Mouse (Mus musculus) gastrocnemius, adult 2 months (tissue): ENCODE measurements around the gene Ppih. TPM values are rescaled to one million over a fixed set of nuclear protein-coding genes. Genes with fewer than 3 reads are reported as not detected.

Experiments used
- DNase-seq: peaks from one replicate; pipeline ENCODE4 v3.0.0; 2022
- H3K27ac ChIP-seq: fragments of 200-600 bp; 2 replicates; pipeline ENCODE4 v1.8.1; 2022; ENCODE audit warnings: mild to moderate bottlenecking
- H3K4me3 ChIP-seq: fragments of 200-600 bp; 2 replicates; pipeline ENCODE4 v1.8.1; 2022; ENCODE audit warnings: mild to moderate bottlenecking, moderate library complexity
- CTCF ChIP-seq: fragments of 200-600 bp; IDR thresholded peaks from 2 replicates; pipeline ENCODE4 v1.8.1; 2022; ENCODE audit warnings: antibody characterized with exemption, mild to moderate bottlenecking, moderate library complexity
- intact Hi-C: fragments of 180-260 bp; cut with DNase I; formaldehyde crosslinking; loops from one replicate; pipeline ENCODE4 v1.15.1; 2025
- total RNA-seq, 2 experiments: library from RNA; stranded (reverse); gene quantifications; 2 replicates each; pipeline ENCODE4 v1.2.3; 2021

Ppih gene
- total RNA-seq, 2 experiments from 2014 or later = 8.1 to 9.6 TPM

- Histone ChIP-seq H3K4me3 (peak overlapping the region; percentile 24; the same call in 1 of the 2 replicates), H3K27ac (peak overlapping the region; percentile 87)
- intact Hi-C loops = no loop called here
- DNase-seq = no peak
- TF ChIP-seq CTCF = no peak
Measured at GRCm38 (mm10) chr4:119275726-119276125, 44.6 kb downstream of the Ppih start.

- H3K27ac ChIP-seq = peak overlapping the region; percentile 87
- DNase-seq = no peak
- peak overlapping the region; percentile 32; the same call in 1 of the 2 replicates for H3K4me3 ChIP-seq
- intact Hi-C loops = no loop called here
- TF ChIP-seq CTCF = peak; percentile 8; the same call in 1 of the 2 replicates
Measured at GRCm38 (mm10) chr4:119275226-119275625, 45.1 kb downstream of the Ppih start.

- Histone ChIP-seq H3K27ac (peak overlapping the region; percentile 87), H3K4me3 (peak overlapping the region; percentile 32; the same call in 1 of the 2 replicates)
- DNase-seq = no peak
- TF ChIP-seq CTCF = no peak
- intact Hi-C loops = no loop called here
Measured at GRCm38 (mm10) chr4:119274627-119275026, 45.7 kb downstream of the Ppih start.

DNA sequence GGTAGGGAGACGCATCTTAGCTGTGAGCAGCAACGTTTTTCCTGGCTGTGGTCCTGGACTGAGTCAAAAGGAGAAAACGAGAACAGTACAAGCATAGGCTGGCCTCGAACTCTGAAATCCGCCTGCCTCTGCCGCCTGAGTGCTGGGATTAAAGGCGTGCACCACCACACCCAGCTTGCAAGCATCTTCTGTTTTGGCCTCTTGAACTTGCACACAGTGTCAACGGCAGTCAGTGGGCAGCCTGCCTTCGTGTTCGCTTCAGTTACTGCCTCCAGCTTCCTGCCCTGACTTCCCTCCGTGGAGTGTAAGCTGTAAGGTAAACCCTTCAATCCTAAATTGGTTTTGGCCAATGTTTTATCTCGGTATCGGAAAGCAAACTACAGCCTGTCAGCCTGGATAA, 53.7 kb downstream of the Ppih start:
- no peak overlapping the region for H3K4me3 ChIP-seq
- DNase-seq = no peak
- intact Hi-C loops = no loop called here
- TF ChIP-seq CTCF = no peak
- H3K27ac ChIP-seq = peak overlapping the region; percentile 31; the same call in 1 of the 2 replicates

- peak overlapping the region; percentile 80 for H3K27ac ChIP-seq
- DNase-seq = no peak
- H3K4me3 ChIP-seq = no peak overlapping the region
- intact Hi-C loops = no loop called here
- TF ChIP-seq CTCF = no peak
Measured at GRCm38 (mm10) chr4:119263459-119263858, 56.9 kb downstream of the Ppih start.

GRCm38 (mm10) chr4:119262483-119262882, 57.9 kb downstream of the Ppih start:
- intact Hi-C loops = no loop called here
- peak overlapping the region; percentile 80 for H3K27ac ChIP-seq
- no peak for TF ChIP-seq CTCF
- DNase-seq = no peak
- no peak overlapping the region for H3K4me3 ChIP-seq

DNA sequence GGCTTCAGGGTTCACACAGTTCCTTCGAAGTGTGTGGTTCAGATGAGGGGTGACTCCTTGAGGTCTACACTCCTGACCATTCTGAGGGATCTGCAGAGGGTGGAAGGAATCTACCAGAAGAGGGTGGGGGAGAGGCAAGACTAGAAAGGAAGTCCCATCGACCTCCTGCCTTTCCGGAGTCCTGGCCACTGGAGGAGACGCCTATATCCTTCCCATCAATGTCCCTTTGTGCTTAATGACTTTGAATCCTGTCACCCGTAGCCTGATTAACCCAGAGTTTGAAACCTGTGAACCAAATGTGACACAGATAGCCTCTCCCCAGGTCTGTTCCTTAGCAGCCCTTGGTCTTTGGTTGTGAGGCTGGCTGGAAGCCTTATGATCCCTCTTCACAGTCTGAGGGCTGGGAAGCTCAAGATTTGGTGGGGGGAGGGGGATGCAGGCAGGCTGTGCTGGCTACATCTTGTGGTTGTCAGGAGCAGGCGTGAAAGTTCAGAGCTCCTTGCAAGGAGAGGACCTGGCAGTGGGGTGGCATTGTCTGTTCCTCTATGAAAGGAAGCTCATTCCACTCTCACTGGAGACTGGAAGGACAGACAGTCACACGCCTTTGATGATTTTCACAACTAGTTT, 59.1 kb downstream of the Ppih start:
- intact Hi-C loops = no loop called here
- no peak for DNase-seq
- Histone ChIP-seq H3K27ac (peak overlapping the region; percentile 80), H3K4me3 (no peak overlapping the region)
- TF ChIP-seq CTCF = no peak

DNA sequence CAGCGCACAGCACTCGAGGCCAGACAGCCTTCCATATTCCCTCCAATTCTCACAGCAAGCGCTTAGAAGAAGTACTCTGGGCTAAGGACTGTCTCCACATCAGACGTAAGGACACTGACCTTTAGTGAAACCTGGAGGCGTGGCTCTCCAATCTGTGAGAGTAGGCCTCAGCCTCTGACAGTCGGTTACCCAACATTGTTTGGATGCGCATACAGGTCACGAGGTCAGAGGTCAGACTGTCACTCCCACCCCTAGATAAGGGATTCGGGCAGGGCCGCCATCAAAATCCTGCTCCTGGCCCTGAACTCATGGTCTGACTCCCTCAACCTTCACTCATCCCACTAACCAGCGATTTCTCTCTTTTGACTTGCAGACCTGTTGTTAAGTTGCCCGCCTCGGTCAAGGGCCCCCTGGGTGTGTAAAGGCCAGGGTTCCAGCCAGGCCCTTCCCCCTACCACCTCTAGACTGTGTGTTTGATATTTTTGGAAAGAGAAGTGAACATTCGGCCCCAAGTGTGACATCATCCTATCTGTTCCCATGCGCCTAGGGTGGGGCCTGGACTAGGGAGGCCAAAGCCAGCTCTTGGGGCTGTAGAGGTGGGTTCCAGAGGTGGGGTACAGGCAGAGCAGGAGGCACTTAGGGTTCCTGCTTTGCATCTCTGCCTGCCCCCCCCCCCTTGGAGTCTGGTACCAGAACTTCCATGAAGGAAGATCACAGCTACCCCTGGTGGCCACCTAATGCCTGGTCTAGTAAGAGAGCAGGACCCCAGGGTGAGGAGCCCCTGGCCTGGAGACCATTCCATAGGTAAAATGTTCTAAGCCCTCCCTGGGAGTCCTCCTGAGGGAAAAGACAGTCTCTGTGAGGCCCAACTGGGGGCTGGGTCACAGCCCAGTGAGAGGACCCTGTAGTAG, 60.7 kb downstream of the Ppih start:
- DNase-seq = no peak
- intact Hi-C loops = no loop called here
- no peak overlapping the region for H3K4me3 ChIP-seq
- peak overlapping the region; percentile 73 for H3K27ac ChIP-seq
- TF ChIP-seq CTCF = no peak

- DNase-seq = no peak
- H3K27ac ChIP-seq = no peak overlapping the region
- intact Hi-C loops = no loop called here
- peak overlapping the region; percentile 2; the same call in 1 of the 2 replicates for H3K4me3 ChIP-seq
- TF ChIP-seq CTCF = no peak
Measured at GRCm38 (mm10) chr4:119257083-119257482, 63.3 kb downstream of the Ppih start.

GRCm38 (mm10) chr4:119255351-119255750, 65.0 kb downstream of the Ppih start, which contains the start of gene Cldn19:
Cldn19 (plus strand) TSS chr4:119255414.
- no peak for DNase-seq
- Histone ChIP-seq H3K4me3 (peak within 1 kb of the TSS; percentile 32), H3K27ac (peak within 1 kb of the TSS; percentile 24)
- TF ChIP-seq CTCF = no peak
- intact Hi-C loops = no loop called here

DNA sequence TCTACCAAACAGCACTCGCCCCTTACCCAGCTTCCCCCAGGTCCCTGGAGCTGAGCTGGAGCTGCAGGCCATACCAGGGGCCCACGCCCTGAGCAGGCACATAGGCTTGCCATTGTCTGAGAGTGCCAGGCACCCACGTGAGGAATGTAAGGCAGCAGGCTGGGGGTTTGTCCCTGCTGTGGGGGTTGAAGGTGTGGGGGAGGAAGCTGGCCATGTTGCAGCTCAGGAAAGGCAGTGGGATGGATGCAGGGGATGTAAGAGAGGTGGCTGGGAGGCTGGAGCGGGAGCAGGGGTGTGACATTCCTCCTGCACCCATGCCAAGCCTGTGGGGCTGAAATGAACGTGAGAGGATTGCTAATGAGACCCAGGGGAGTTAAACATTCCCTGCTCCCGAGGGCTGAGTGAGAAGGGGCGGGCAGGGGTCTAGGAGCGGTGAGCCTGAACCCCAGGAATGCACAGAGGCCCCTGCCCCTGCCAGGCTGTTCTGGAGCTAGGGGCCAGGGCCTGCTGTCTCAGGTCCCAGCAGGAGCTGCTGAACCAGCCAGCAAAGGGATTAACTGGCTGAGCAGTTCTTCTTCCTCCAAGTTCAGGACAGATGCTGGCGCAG, 66.2 kb downstream of the Ppih start:
- H3K27ac ChIP-seq = peak overlapping the region; percentile 24; the same call in 1 of the 2 replicates
- DNase-seq = no peak
- no peak overlapping the region for H3K4me3 ChIP-seq
- intact Hi-C loops = no loop called here
- TF ChIP-seq CTCF = no peak

DNA sequence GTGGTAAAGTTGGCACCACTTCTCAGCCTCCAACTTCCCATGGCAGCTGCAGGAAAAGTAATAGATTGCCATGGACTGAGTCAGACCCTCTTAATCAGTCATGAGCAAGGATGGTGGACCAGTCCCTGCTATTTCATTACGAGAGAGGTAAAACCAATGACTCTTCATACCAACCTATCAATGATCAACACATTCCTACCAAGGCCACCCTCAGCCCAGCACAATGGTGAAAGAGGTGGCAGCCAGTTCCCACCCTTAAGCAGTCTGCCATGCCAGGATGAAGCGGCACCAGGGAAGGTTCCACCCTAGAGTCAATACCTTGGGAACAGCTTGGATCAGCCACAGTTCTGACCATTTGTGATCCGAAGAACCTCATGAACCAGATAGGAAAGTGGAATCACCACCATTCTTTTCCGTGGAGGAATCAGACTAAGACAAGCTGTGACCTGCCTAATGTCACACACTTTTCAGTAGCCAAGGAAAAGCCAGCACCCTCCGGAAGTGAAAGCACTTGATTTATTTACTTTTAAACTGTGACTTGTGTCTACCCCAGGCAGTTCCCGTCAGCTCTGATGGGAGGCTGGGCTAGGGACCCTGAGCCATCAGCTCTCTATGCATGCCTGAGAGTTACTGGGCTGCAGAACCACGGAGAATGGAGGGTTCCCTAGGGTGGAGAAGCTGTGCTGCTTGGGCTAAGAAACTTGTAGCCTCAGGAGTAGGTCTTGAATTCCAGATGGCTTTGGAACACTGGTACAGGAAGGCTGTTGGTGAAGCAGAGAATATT, 68.1 kb downstream of the Ppih start:
- H3K27ac ChIP-seq = no peak overlapping the region
- DNase-seq = no peak
- intact Hi-C loops = no loop called here

More for the DNA sequence above, 68.1 kb downstream of the Ppih start:
- TF ChIP-seq CTCF = no peak
- H3K4me3 ChIP-seq = no peak overlapping the region

Other genes with a start within 250 kb of the Ppih start
- 1 to 10 TPM; 5.1 to 6.3 TPM for gene Slc2a1, start 211.8 kb downstream of the Ppih start, total RNA-seq
- gene Zfp691, start 146.4 kb downstream of the Ppih start, total RNA-seq = 10 to 100 TPM; 16.8 to 26.4 TPM
- gene Ermap, start 130.5 kb downstream of the Ppih start, total RNA-seq = not detected
- gene Svbp, start 125.2 kb downstream of the Ppih start, total RNA-seq = 10 to 100 TPM in 1 of 2 experiments, 1 to 10 TPM in 1; 9.7 to 11.9 TPM
- gene Tmem269, start 102.3 kb downstream of the Ppih start, total RNA-seq = not detected
- 10 to 100 TPM; 27.8 to 29.7 TPM for gene AU022252, start 87.8 kb downstream of the Ppih start, total RNA-seq
- 10 to 100 TPM in 1 of 2 experiments, 1 to 10 TPM in 1; 9.6 to 12.7 TPM for gene P3h1, start 87.6 kb downstream of the Ppih start, total RNA-seq
- gene Cldn19, start 65.1 kb downstream of the Ppih start, total RNA-seq = 1 to 10 TPM in 1 of 2 experiments, under 1 TPM in 1; 0.86 to 1.1 TPM
- gene Ybx1, start 25.9 kb downstream of the Ppih start, total RNA-seq = 100 to 1,000 TPM; 664 to 696 TPM
- not detected for gene Ccdc30, start 95.0 kb upstream of the Ppih start, total RNA-seq
- 1 to 10 TPM; 4.0 to 5.0 TPM for gene Ppcs, start 101.9 kb upstream of the Ppih start, total RNA-seq
- not detected for gene Zmynd12, start 102.3 kb upstream of the Ppih start, total RNA-seq
- gene Rimkla, start 172.1 kb upstream of the Ppih start, total RNA-seq = not detected
- gene Foxj3, start 216.5 kb upstream of the Ppih start, total RNA-seq = 10 to 100 TPM; 29.9 to 36.4 TPM
- gene Frg2f1, start 219.0 kb upstream of the Ppih start, total RNA-seq = 1 to 10 TPM; 4.0 to 4.5 TPM